Mouse (Mus musculus): ENCODE data around the gene Tln1. TPM values are rescaled to one million over a fixed set of nuclear protein-coding genes. Genes with fewer than 3 reads are reported as not detected.

Gene Tln1
- total and polyA plus RNA-seq, 3 experiments = 22.3 to 59.3 (median 50.1) TPM

DNA sequence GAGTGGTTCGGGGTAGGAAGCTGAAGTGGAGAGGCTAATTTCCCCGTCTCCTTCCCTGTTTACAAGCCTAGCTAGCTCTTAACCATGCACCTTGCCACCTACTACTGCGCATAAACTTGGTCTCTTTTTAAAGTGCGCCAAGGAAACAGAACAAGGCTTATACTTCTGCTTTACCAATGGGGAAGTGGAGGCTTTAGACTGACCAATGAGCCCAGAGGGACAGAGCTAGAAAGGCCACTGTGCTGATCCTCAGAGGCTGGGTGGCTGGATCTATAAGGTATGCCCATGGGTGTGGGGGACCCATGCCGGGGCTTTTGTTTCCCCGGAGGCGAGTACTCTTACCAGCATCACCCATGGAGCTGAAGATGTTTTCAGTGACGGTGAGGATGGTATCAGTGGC lies 15.3 kb downstream of the Tln1 start:
- H3K79me2 ChIP-seq (replicated peaks; ENCODE audit: control insufficient read depth, extremely low read depth, insufficient read depth, poor library complexity, severe bottlenecking) = no peaks in the 10 kb centered on the region
- dilution Hi-C loops (cut with MboI; ENCODE audit: extremely low pct_ligation_motif_present, extremely low pct_unique_long_range_greater_than_20kb, low sequenced_read_pairs) = no loop called here
- no peak overlapping the region for H3K27ac ChIP-seq (ENCODE audit: insufficient read depth, low read depth)
- peaks cover 96 to 99% of the 10 kb centered on the region in 2 experiments for H3K36me3 ChIP-seq (replicated peaks in 1 of 2; ENCODE audit: control insufficient read depth in 1 of 2, insufficient read depth in 1 of 2, low read length in 1 of 2)
- H3K27me3 ChIP-seq (replicated peaks) = no peaks in the 10 kb centered on the region
- H3K9ac ChIP-seq (ENCODE audit: insufficient read depth, low read depth) = no peak overlapping the region
- TF ChIP-seq MXI1 (IDR thresholded peaks at IDR 0.05; ENCODE audit: low read depth, low read length) (no peak), MAZ (IDR thresholded peaks at IDR 0.05; ENCODE audit: low read depth, low read length) (no peak), USF1 (IDR thresholded peaks at IDR 0.05; ENCODE audit: low read depth, low read length) (no peak), EP300 (IDR thresholded peaks at IDR 0.05; ENCODE audit: low read length) (no peak), MAX (IDR thresholded peaks at IDR 0.05; ENCODE audit: low read length) (no peak), NRF1 (IDR thresholded peaks at IDR 0.05; ENCODE audit: low read depth, low read length) (no peak), CHD1 (IDR thresholded peaks at IDR 0.05; ENCODE audit: low read depth, low read length) (no peak), TBP (conservative IDR thresholded peaks at IDR 0.05; ENCODE audit: low read depth, low read length) (no peak), ZKSCAN1 (IDR thresholded peaks at IDR 0.05; ENCODE audit: borderline replicate concordance, low read depth, low read length) (no peak), TCF12 (IDR thresholded peaks at IDR 0.05; ENCODE audit: low read depth, low read length) (no peak), ETS1 (conservative IDR thresholded peaks at IDR 0.05; ENCODE audit: low read depth, low read length) (no peak), CHD2 (IDR thresholded peaks at IDR 0.05; ENCODE audit: low read length) (no peak), POLR2AphosphoS2 (IDR thresholded peaks at IDR 0.05; ENCODE audit: low read depth, low read length) (no peak)
- no peak for DNase-seq (ENCODE audit: extremely low read depth)
- no peak overlapping the region for H3K4me2 ChIP-seq (ENCODE audit: insufficient read depth, low read depth, poor library complexity, severe bottlenecking)
- H3K4me3 ChIP-seq (replicated peaks in 1 of 3; ENCODE audit: low read depth in 2 of 3, low read length in 2 of 3, poor library complexity in 1 of 3) = no peak overlapping the region
- peaks cover 0 to 5% of the 10 kb centered on the region in 2 experiments; a peak in 1 of 4 replicates for H3K4me1 ChIP-seq (ENCODE audit: control insufficient read depth in 1 of 2, insufficient read depth in 2 of 2)
- in situ Hi-C loops (cut with MboI; ENCODE audit: low pct_ligation_motif_present, low pct_unique_long_range_greater_than_20kb, low sequenced_read_pairs) = no loop called here
- H3K9me3 ChIP-seq (replicated peaks; ENCODE audit: low read length) = peaks cover 2% of the 10 kb centered on the region

- Histone ChIP-seq H3K36me3 (replicated peaks in 1 of 2; ENCODE audit: control insufficient read depth in 1 of 2, insufficient read depth in 1 of 2, low read length in 1 of 2) (peaks cover 92 to 100% of the 10 kb centered on the region in 2 experiments), H3K9ac (ENCODE audit: insufficient read depth, low read depth) (no peak overlapping the region), H3K27me3 (replicated peaks) (no peaks in the 10 kb centered on the region), H3K4me1 (ENCODE audit: control insufficient read depth in 1 of 2, insufficient read depth in 2 of 2) (peaks cover 0 to 5% of the 10 kb centered on the region in 2 experiments; a peak in 1 of 4 replicates), H3K27ac (ENCODE audit: insufficient read depth, low read depth) (no peak overlapping the region), H3K4me3 (replicated peaks in 1 of 3; ENCODE audit: low read depth in 2 of 3, low read length in 2 of 3, poor library complexity in 1 of 3) (no peak overlapping the region), H3K9me3 (replicated peaks; ENCODE audit: low read length) (no peaks in the 10 kb centered on the region), H3K4me2 (ENCODE audit: insufficient read depth, low read depth, poor library complexity, severe bottlenecking) (no peak overlapping the region), H3K79me2 (replicated peaks; ENCODE audit: control insufficient read depth, extremely low read depth, insufficient read depth, poor library complexity, severe bottlenecking) (no peaks in the 10 kb centered on the region)
- DNase-seq (ENCODE audit: extremely low read depth) = no peak
- no peak for TF ChIP-seq POLR2A (IDR thresholded peaks at IDR 0.05; ENCODE audit: low read depth, low read length)
- TF ChIP-seq SIN3A (IDR thresholded peaks at IDR 0.05; ENCODE audit: low read length) = no peak
- no peak for TF ChIP-seq TBP (conservative IDR thresholded peaks at IDR 0.05; ENCODE audit: low read depth, low read length)
- no peak for TF ChIP-seq MAFK (IDR thresholded peaks at IDR 0.05; ENCODE audit: insufficient replicate concordance, low read length)
- TF ChIP-seq JUN (IDR thresholded peaks at IDR 0.05; ENCODE audit: insufficient read depth, low read depth, low read length) = no peak
- TF ChIP-seq NRF1 (IDR thresholded peaks at IDR 0.05; ENCODE audit: low read depth, low read length) = no peak
- no peak for TF ChIP-seq MAX (IDR thresholded peaks at IDR 0.05; ENCODE audit: low read length)
- TF ChIP-seq TCF12 (IDR thresholded peaks at IDR 0.05; ENCODE audit: low read depth, low read length) = no peak
- no peak for TF ChIP-seq MAZ (IDR thresholded peaks at IDR 0.05; ENCODE audit: low read depth, low read length)
- no peak for TF ChIP-seq KAT2A (IDR thresholded peaks at IDR 0.05; ENCODE audit: insufficient replicate concordance, low read length)
- dilution Hi-C loops (cut with MboI; ENCODE audit: extremely low pct_ligation_motif_present, extremely low pct_unique_long_range_greater_than_20kb, low sequenced_read_pairs) (no loop called here), in situ Hi-C loops (cut with MboI; ENCODE audit: low pct_ligation_motif_present, low pct_unique_long_range_greater_than_20kb, low sequenced_read_pairs) (no loop called here)
Measured at GRCm38 (mm10) chr4:43546375-43547047, 16.0 kb downstream of the Tln1 start.
